Mouse (Mus musculus) CH12.LX (cell line): Measurements from ENCODE around the gene Try4. TPM values are rescaled to one million over a fixed set of nuclear protein-coding genes. Genes with fewer than 3 reads are reported as not detected.
"Not testable (repeated sequence)": the region's sequence is repeated elsewhere in the genome, so short reads cannot be mapped to it uniquely, and the experiment has no call there.

Source experiments
- DNase-seq: peaks from one replicate; pipeline ENCODE4 v3.0.0-alpha.2; 2013; ENCODE audit errors: extremely low read depth
- H3K27ac ChIP-seq: 2 replicates; pipeline ENCODE4 v1.5.1; 2012; ENCODE audit warnings: low read depth, mild to moderate bottlenecking, control low read depth, moderate library complexity; ENCODE audit not compliant: insufficient read depth
- H3K27me3 ChIP-seq: replicated peaks from 2 replicates; pipeline ENCODE3; 2012; ENCODE audit warnings: inconsistent platforms
- H3K36me3 ChIP-seq, 2 experiments: replicated peaks in 1 of 2; 2 replicates each; pipeline versions ENCODE3 to v1.6.1; 2012; ENCODE audit warnings: inconsistent platforms in 1 of 2, low read length in 1 of 2, mild to moderate bottlenecking in 1 of 2, mixed read lengths in 1 of 2, moderate library complexity in 1 of 2; ENCODE audit not compliant: control insufficient read depth in 1 of 2, insufficient read depth in 1 of 2
- H3K4me1 ChIP-seq, 2 experiments: 2 replicates each; pipeline ENCODE4 v1.6.1; 2012; ENCODE audit warnings: inconsistent platforms in 1 of 2, moderate library complexity in 1 of 2; ENCODE audit not compliant: insufficient read depth in 2 of 2, control insufficient read depth in 1 of 2
- H3K4me2 ChIP-seq: 2 replicates; pipeline ENCODE4 v1.6.1; 2012; ENCODE audit warnings: low read depth, mild to moderate bottlenecking, control low read depth; ENCODE audit not compliant: poor library complexity, insufficient read depth, severe bottlenecking
- H3K4me3 ChIP-seq, 3 experiments: fragments of 150-350 bp in 1 of 3; sonication (generic) in 1 of 3; replicated peaks in 1 of 3; 2 replicates each; pipeline versions ENCODE3 to v1.5.1; 2011 to 2012; ENCODE audit warnings: low read depth in 2 of 3, low read length in 2 of 3, mild to moderate bottlenecking in 2 of 3, moderate library complexity in 2 of 3, control low read depth in 1 of 3, improper control_type of control experiment in 1 of 3, inconsistent platforms in 1 of 3, mixed read lengths in 1 of 3; ENCODE audit not compliant: poor library complexity in 1 of 3
- H3K79me2 ChIP-seq: replicated peaks from 2 replicates; pipeline ENCODE4 v1.6.1; 2012; ENCODE audit warnings: mild to moderate bottlenecking, moderate library complexity; ENCODE audit not compliant: control insufficient read depth, poor library complexity, insufficient read depth, severe bottlenecking; ENCODE audit errors: extremely low read depth
- H3K9ac ChIP-seq: 2 replicates; pipeline ENCODE4 v1.6.1; 2012; ENCODE audit warnings: low read depth, mild to moderate bottlenecking, control low read depth, moderate library complexity; ENCODE audit not compliant: insufficient read depth
- H3K9me3 ChIP-seq: replicated peaks from 2 replicates; pipeline ENCODE3; 2012; ENCODE audit warnings: low read length, inconsistent platforms, mixed read lengths
- BHLHE40 ChIP-seq: IDR thresholded peaks from 2 replicates; pipeline ENCODE4 v1.6.1; 2011; ENCODE audit warnings: mild to moderate bottlenecking, low read depth, low read length, improper control_type of control experiment
- CHD2 ChIP-seq: IDR thresholded peaks from 2 replicates; pipeline ENCODE4 v1.6.1; 2011; ENCODE audit warnings: low read length, improper control_type of control experiment
- CTCF ChIP-seq, 2 experiments: IDR thresholded peaks in 1 of 2; conservative IDR thresholded peaks in 1 of 2; 2 replicates each; pipeline ENCODE4 v1.5.1; 2011 to 2012; ENCODE audit warnings: low read depth in 2 of 2, low read length in 2 of 2, improper control_type of control experiment in 1 of 2, inconsistent platforms in 1 of 2, mild to moderate bottlenecking in 1 of 2, moderate library complexity in 1 of 2
- ELF1 ChIP-seq: IDR thresholded peaks from 2 replicates; pipeline ENCODE4 v1.6.1; 2014; ENCODE audit warnings: low read depth, mild to moderate bottlenecking, inconsistent platforms, low read length, improper control_type of control experiment
- ETS1 ChIP-seq: conservative IDR thresholded peaks from 2 replicates; pipeline ENCODE4 v1.6.1; 2012; ENCODE audit warnings: low read depth, mild to moderate bottlenecking, inconsistent platforms, low read length, improper control_type of control experiment, moderate library complexity
- GABPA ChIP-seq: IDR thresholded peaks from 2 replicates; pipeline ENCODE4 v1.6.1; 2012; ENCODE audit warnings: low read depth, low read length, improper control_type of control experiment, inconsistent platforms; ENCODE audit not compliant: insufficient replicate concordance
- HCFC1 ChIP-seq: IDR thresholded peaks from 2 replicates; pipeline ENCODE4 v1.6.1; 2012; ENCODE audit warnings: low read depth, mild to moderate bottlenecking, inconsistent platforms, low read length, improper control_type of control experiment
- MAZ ChIP-seq: IDR thresholded peaks from 2 replicates; pipeline ENCODE4 v1.6.1; 2012; ENCODE audit warnings: low read depth, mild to moderate bottlenecking, inconsistent platforms, low read length, improper control_type of control experiment, moderate library complexity
- MEF2A ChIP-seq: IDR thresholded peaks from 2 replicates; pipeline ENCODE4 v1.6.1; 2014; ENCODE audit warnings: low read depth, mild to moderate bottlenecking, inconsistent platforms, low read length, improper control_type of control experiment, borderline replicate concordance
- POLR2AphosphoS2 ChIP-seq: IDR thresholded peaks from 2 replicates; pipeline ENCODE4 v1.6.1; 2011; ENCODE audit warnings: low read depth, low read length, improper control_type of control experiment
- RAD21 ChIP-seq: IDR thresholded peaks from 2 replicates; pipeline ENCODE4 v1.6.1; 2011; ENCODE audit warnings: low read depth, mild to moderate bottlenecking, low read length, improper control_type of control experiment, moderate library complexity
- RCOR1 ChIP-seq: conservative IDR thresholded peaks from 2 replicates; pipeline ENCODE4 v1.6.1; 2012; ENCODE audit warnings: low read depth, mild to moderate bottlenecking, inconsistent platforms, low read length, improper control_type of control experiment
- SMC3 ChIP-seq: IDR thresholded peaks from 2 replicates; pipeline ENCODE4 v1.6.1; 2011; ENCODE audit warnings: low read depth, low read length, improper control_type of control experiment
- TBP ChIP-seq: conservative IDR thresholded peaks from 2 replicates; pipeline ENCODE4 v1.6.1; 2011; ENCODE audit warnings: low read depth, low read length, improper control_type of control experiment
- TCF12 ChIP-seq: IDR thresholded peaks from 2 replicates; pipeline ENCODE4 v1.6.1; 2014; ENCODE audit warnings: low read depth, mild to moderate bottlenecking, inconsistent platforms, low read length, improper control_type of control experiment
- USF1 ChIP-seq: IDR thresholded peaks from 2 replicates; pipeline ENCODE4 v1.6.1; 2014; ENCODE audit warnings: low read depth, mild to moderate bottlenecking, inconsistent platforms, low read length, improper control_type of control experiment
- USF2 ChIP-seq: conservative IDR thresholded peaks from 2 replicates; pipeline ENCODE4 v1.6.1; 2011; ENCODE audit warnings: low read depth, low read length, improper control_type of control experiment
- ZKSCAN1 ChIP-seq: IDR thresholded peaks from 2 replicates; pipeline ENCODE4 v1.6.1; 2012; ENCODE audit warnings: low read depth, inconsistent platforms, low read length, improper control_type of control experiment, borderline replicate concordance
- dilution Hi-C: fragments of 300-500 bp; cut with MboI; formaldehyde crosslinking; loops from 2 replicates; pipeline ENCODE4 v1.14.3; 2020; ENCODE audit warnings: low sequenced_read_pairs; ENCODE audit not compliant: extremely low pct_unique_long_range_greater_than_20kb, extremely low pct_ligation_motif_present
- in situ Hi-C: fragments of 300-500 bp; cut with MboI; formaldehyde crosslinking; loops from 3 replicates; pipeline ENCODE4 v1.14.3; 2019; ENCODE audit warnings: low sequenced_read_pairs, low pct_ligation_motif_present, low pct_unique_long_range_greater_than_20kb, mixed read lengths
- polyA plus RNA-seq: library from polyadenylated mRNA; unstranded; fragments of >175 nt; gene quantifications from 2 replicates; pipeline ENCODE4 v1.2.1, GENCODE M21; 2012; ENCODE audit warnings: low read depth; ENCODE audit not compliant: insufficient read length
- total RNA-seq, 2 experiments: library from RNA; depleted of rRNA; stranded (reverse); fragments of 300-350 nt in 1 of 2; fragments of >200 nt in 1 of 2; gene quantifications; 2 replicates each; pipeline ENCODE4 v1.2.3; 2012 to 2014

The Try4 gene
- total and polyA plus RNA-seq, 3 experiments: not detected

DNA sequence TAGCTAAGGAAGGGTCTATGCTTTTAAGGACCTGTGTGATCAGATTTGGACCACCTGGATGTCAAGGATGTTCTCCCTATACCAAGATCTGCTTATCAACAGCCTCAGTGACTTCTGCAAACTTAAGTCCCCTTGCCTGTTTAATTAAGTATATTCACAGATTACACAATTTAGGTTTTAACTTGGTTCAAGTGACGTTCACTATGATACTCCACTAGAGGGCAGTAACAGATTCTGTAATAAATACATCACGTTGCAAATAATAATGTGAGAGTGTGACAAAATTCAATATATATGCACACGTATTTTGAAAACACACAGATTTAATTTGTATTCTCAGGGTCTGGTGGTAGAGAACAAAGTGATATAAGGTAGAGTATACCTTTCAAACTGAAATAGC, 39.3 kb upstream of the Try4 start:
- in situ Hi-C loops: loop anchor here (25.0 kb wide), 1 partner anchor 250 kb away; the partner anchor contains the start of gene Prss2
- Histone ChIP-seq H3K4me3 (no peak overlapping the region), H3K4me2 (no peak overlapping the region), H3K27ac (no peak overlapping the region), H3K27me3 (no peaks in the 10 kb centered on the region), H3K9me3 (no peaks in the 10 kb centered on the region), H3K36me3 (no peaks in the 10 kb centered on the region), H3K4me1 (no peaks in the 10 kb centered on the region), H3K79me2 (no peaks in the 10 kb centered on the region), H3K9ac (no peak overlapping the region)
- dilution Hi-C loops: no loop called here
- TF ChIP-seq CHD2 (no peak), SMC3 (peak; percentile 31; the same call in 1 of the 2 replicates), RAD21 (peak; percentile 45), CTCF (conservative IDR thresholded peaks at IDR 0.05 in 1 of 2, IDR thresholded peaks at IDR 0.05 in 1 of 2; ENCODE audit: low read depth in 2 of 2, low read length in 2 of 2) (peak; percentile 22 to 48; a peak in 3 of 4 replicates)
- peak; percentile 27 for DNase-seq

DNA sequence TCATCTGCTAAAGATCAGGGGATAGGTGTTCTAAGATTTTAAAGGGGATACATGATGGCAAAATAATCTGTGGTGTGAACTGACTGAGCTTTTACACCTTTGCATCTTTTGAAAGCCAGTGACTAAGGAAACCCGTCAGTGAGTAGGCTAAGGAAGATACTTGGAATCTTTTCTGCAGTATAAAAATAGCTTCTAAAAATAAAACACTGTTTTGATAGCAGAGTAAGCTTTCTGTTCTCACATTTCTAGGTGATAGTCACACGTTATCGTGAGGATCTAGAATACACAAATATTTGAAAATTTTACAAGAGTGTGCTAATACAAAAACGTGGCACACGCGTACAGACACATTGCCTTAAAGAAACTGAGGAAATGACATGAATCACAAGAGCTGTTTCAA, 35.9 kb upstream of the Try4 start:
- no peaks in the 10 kb centered on the region for H3K36me3 ChIP-seq
- DNase-seq: no peak
- no peak overlapping the region for H3K4me2 ChIP-seq
- TF ChIP-seq ETS1 (no peak), MAZ (no peak), HCFC1 (no peak), ELF1 (no peak), POLR2AphosphoS2 (no peak)
- in situ Hi-C loops: loop anchor here (25.0 kb wide), 1 partner anchor 246 kb away; the partner anchor contains the start of gene Prss2
- peaks cover 0 to under 1% of the 10 kb centered on the region in 2 experiments; a peak in 1 of 4 replicates for H3K4me1 ChIP-seq
- no peak overlapping the region for H3K9ac ChIP-seq
- H3K4me3 ChIP-seq: no peak overlapping the region
- H3K27ac ChIP-seq: no peak overlapping the region
- H3K9me3 ChIP-seq: no peaks in the 10 kb centered on the region
- no peaks in the 10 kb centered on the region for H3K79me2 ChIP-seq
- dilution Hi-C loops: no loop called here
- no peaks in the 10 kb centered on the region for H3K27me3 ChIP-seq

DNA sequence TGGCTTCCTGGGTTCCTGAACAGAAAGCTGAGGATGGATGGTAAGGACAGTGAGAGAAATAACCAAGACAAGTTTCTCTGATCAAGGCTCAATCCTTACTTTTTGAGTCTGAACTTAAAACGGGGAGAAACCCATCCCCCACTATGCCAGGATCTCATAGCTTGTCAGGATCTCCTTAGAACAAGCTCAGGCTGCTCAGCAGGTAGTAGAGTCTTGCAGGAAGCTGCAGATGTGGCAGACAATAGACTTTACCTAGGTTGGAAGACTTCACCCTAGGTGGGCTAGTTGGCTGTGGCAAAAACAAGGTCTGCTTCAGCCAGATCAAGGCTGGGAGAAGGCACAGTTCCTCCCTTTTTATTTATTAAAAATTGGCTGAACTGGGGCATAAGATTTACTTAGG, 3.8 kb upstream of the Try4 start:
- Histone ChIP-seq H3K9me3 (no peaks in the 10 kb centered on the region), H3K4me1 (no peaks in the 10 kb centered on the region), H3K36me3 (no peaks in the 10 kb centered on the region), H3K27me3 (no peaks in the 10 kb centered on the region), H3K27ac (no peak overlapping the region), H3K9ac (no peak overlapping the region), H3K4me3 (no peak overlapping the region), H3K4me2 (no peak overlapping the region), H3K79me2 (no peaks in the 10 kb centered on the region)
- TF ChIP-seq RCOR1: no peak
- no peak for TF ChIP-seq USF1
- TF ChIP-seq TCF12: no peak
- TF ChIP-seq MEF2A: no peak
- no peak for TF ChIP-seq USF2
- no peak for TF ChIP-seq BHLHE40
- TF ChIP-seq TBP: no peak
- TF ChIP-seq GABPA: no peak
- no peak for TF ChIP-seq RAD21
- TF ChIP-seq ZKSCAN1: no peak
- in situ Hi-C loops: no loop called here
- no peak for DNase-seq
- dilution Hi-C loops: no loop called here

DNA sequence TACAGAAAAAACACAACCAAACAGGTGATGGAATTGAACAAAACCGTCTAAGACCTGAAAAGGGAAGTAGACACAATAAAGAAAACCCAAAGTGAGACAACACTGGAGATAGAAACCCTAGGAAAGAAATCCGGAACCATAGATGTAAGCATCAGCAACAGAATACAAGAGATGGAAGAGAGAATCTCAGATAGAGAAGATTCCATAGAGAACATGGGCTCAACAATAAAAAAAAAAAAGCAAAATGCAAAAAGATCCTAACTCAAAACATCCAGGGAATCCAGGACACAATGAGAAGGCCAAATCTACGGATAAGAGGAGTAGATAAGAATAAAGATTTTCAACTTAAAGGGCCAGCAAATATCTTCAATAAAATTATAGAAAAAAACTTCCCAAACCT, 14.7 kb downstream of the Try4 start, which contains the start of gene Try5:
TSS of gene Try5 (minus strand) at position 101 of the 400 bp plus-strand sequence.
- dilution Hi-C loops, H3K79me2 ChIP-seq, H3K4me1 ChIP-seq, H3K9me3 ChIP-seq, H3K4me2 ChIP-seq, DNase-seq, H3K4me3 ChIP-seq, in situ Hi-C loops, H3K36me3 ChIP-seq, H3K27ac ChIP-seq, H3K27me3 ChIP-seq, H3K9ac ChIP-seq: not testable (repeated sequence)
